Mouse (Mus musculus) G1E (cell line): ENCODE results near the gene Slc5a12. TPM values are rescaled to one million over a fixed set of nuclear protein-coding genes. Genes with fewer than 3 reads are reported as not detected.

Experiments
- ATAC-seq: 2 replicates; pipeline ENCODE4 v1.8.0; 2016; ENCODE audit warnings: mild to moderate bottlenecking; ENCODE audit not compliant: insufficient number of reproducible peaks, poor library complexity, low FRiP score, severe bottlenecking; ENCODE audit errors: extremely low read depth
- DNase-seq: peaks from one replicate; pipeline ENCODE4 v3.0.0; 2012; ENCODE audit warnings: low spot score
- H3K27me3 ChIP-seq: 2 replicates; pipeline ENCODE4 v1.6.1; 2012; ENCODE audit warnings: mild to moderate bottlenecking, low read length, inconsistent platforms; ENCODE audit not compliant: insufficient read depth
- H3K36me3 ChIP-seq: replicated peaks from 2 replicates; pipeline ENCODE3; 2012; ENCODE audit warnings: mild to moderate bottlenecking, inconsistent platforms
- H3K4me1 ChIP-seq: 2 replicates; pipeline ENCODE4 v1.6.1; 2012; ENCODE audit warnings: low read depth, low read length, inconsistent platforms, mixed read lengths; ENCODE audit not compliant: insufficient read depth
- H3K4me3 ChIP-seq: 2 replicates; pipeline ENCODE4 v1.5.1; 2012; ENCODE audit warnings: low read depth, mild to moderate bottlenecking, inconsistent platforms, low read length, moderate library complexity, mixed read lengths
- H3K9me3 ChIP-seq: replicated peaks from 2 replicates; pipeline ENCODE4 v1.6.1; 2012; ENCODE audit warnings: inconsistent platforms
- CTCF ChIP-seq: IDR thresholded peaks from 2 replicates; pipeline ENCODE4 v1.5.1; 2012; ENCODE audit warnings: low read depth, low read length, inconsistent platforms, mixed read lengths
- GATA1 ChIP-seq: IDR thresholded peaks from 2 replicates; pipeline ENCODE4 v1.6.1; 2012; ENCODE audit warnings: borderline replicate concordance, low read length, inconsistent platforms, mixed read lengths
- GATA2 ChIP-seq: IDR thresholded peaks from 2 replicates; pipeline ENCODE4 v1.6.1; 2012; ENCODE audit warnings: low read depth, low read length, inconsistent platforms, borderline replicate concordance
- POLR2AphosphoS5 ChIP-seq: IDR thresholded peaks from 2 replicates; pipeline ENCODE4 v1.6.1; 2012; ENCODE audit warnings: low read depth, low read length, inconsistent platforms; ENCODE audit not compliant: insufficient replicate concordance
- TAL1 ChIP-seq: conservative IDR thresholded peaks from 2 replicates; pipeline ENCODE4 v1.6.1; 2012; ENCODE audit warnings: low read depth, low read length, inconsistent platforms, mixed read lengths
- polyA plus RNA-seq: library from polyadenylated mRNA; stranded (reverse); fragments of >175 nt; gene quantifications from 2 replicates; pipeline ENCODE4 v1.2.3, GENCODE M21; 2012
- total RNA-seq, 2 experiments: library from RNA; stranded (forward) in 1 of 2; stranded (reverse) in 1 of 2; fragments of 200-1000 nt in 1 of 2; fragments of >200 nt in 1 of 2; fragmentation: Nextera tagmentation in 1 of 2; gene quantifications; 2 replicates each; pipeline ENCODE4 v1.2.3; 2014 to 2017

The Slc5a12 gene
- not detected in 2 replicates for total RNA-seq (2014; fragmentation: Nextera tagmentation)
- total RNA-seq (2017): 0.27 TPM in 1 of 2 replicates, not detected in the other
- not detected in 2 replicates for polyA plus RNA-seq

- Histone ChIP-seq H3K9me3 (no peaks in the 10 kb centered on the region), H3K4me3 (no peak within 1 kb of the TSS), H3K36me3 (no peaks in the 10 kb centered on the region), H3K27me3 (no peaks in the 10 kb centered on the region), H3K4me1 (no peaks in the 10 kb centered on the region)
- DNase-seq (no peak), ATAC-seq (no peak)
- no peak for TF ChIP-seq GATA1
- no peak for TF ChIP-seq CTCF
- TF ChIP-seq POLR2AphosphoS5: no peak
- TF ChIP-seq GATA2: no peak
- TF ChIP-seq TAL1: no peak
Measured at GRCm38 (mm10) chr2:110596932-110597331, at the start of gene Slc5a12. Gene Slc5a12, plus strand, starts transcription at chr2:110597298.

- Histone ChIP-seq H3K4me3 (no peak overlapping the region), H3K4me1 (no peaks in the 10 kb centered on the region), H3K27me3 (no peaks in the 10 kb centered on the region), H3K36me3 (no peaks in the 10 kb centered on the region), H3K9me3 (no peaks in the 10 kb centered on the region)
- no peak for TF ChIP-seq CTCF
- TF ChIP-seq GATA2: no peak
- no peak for DNase-seq
- ATAC-seq: no peak
Measured at GRCm38 (mm10) chr2:110556098-110556497, 41.0 kb upstream of the Slc5a12 start.

- ATAC-seq (no peak), DNase-seq (no peak)
- no peak for TF ChIP-seq GATA2
- TF ChIP-seq GATA1: no peak
- TF ChIP-seq CTCF: no peak
- TF ChIP-seq POLR2AphosphoS5: no peak
- TF ChIP-seq TAL1: no peak
Measured at GRCm38 (mm10) chr2:110562621-110563020, 34.5 kb upstream of the Slc5a12 start.

GRCm38 (mm10) chr2:110564673-110565627, 32.1 kb upstream of the Slc5a12 start:
- TF ChIP-seq POLR2AphosphoS5 (no peak), GATA2 (no peak), TAL1 (no peak), CTCF (0 out of 2 replicates have a peak, but pooled peaks have one; percentile 15), GATA1 (no peak)

More at GRCm38 (mm10) chr2:110562621-110563020, 34.5 kb upstream of the Slc5a12 start:
- Histone ChIP-seq H3K4me3 (no peak overlapping the region), H3K4me1 (no peaks in the 10 kb centered on the region), H3K36me3 (no peaks in the 10 kb centered on the region), H3K27me3 (no peaks in the 10 kb centered on the region), H3K9me3 (no peaks in the 10 kb centered on the region)

GRCm38 (mm10) chr2:110586692-110587091, 10.4 kb upstream of the Slc5a12 start:
- TF ChIP-seq TAL1 (no peak), GATA1 (no peak), CTCF (no peak), GATA2 (no peak), POLR2AphosphoS5 (no peak)
- DNase-seq (no peak), ATAC-seq (no peak)
- no peaks in the 10 kb centered on the region for H3K9me3 ChIP-seq
- H3K27me3 ChIP-seq: no peaks in the 10 kb centered on the region
- no peaks in the 10 kb centered on the region for H3K4me1 ChIP-seq
- H3K36me3 ChIP-seq: no peaks in the 10 kb centered on the region
- H3K4me3 ChIP-seq: no peak overlapping the region

More at GRCm38 (mm10) chr2:110564673-110565627, 32.1 kb upstream of the Slc5a12 start:
- Histone ChIP-seq H3K4me1 (no peaks in the 10 kb centered on the region), H3K9me3 (no peaks in the 10 kb centered on the region), H3K36me3 (no peaks in the 10 kb centered on the region), H3K27me3 (no peaks in the 10 kb centered on the region; the same call in 1 of the 2 replicates), H3K4me3 (no peak overlapping the region)
- peak; percentile 49; the same call in 1 of the 2 replicates for ATAC-seq
- DNase-seq: no peak

- TF ChIP-seq GATA1 (no peak), GATA2 (no peak), POLR2AphosphoS5 (no peak), CTCF (no peak), TAL1 (no peak)
- Histone ChIP-seq H3K9me3 (no peaks in the 10 kb centered on the region), H3K36me3 (no peaks in the 10 kb centered on the region), H3K27me3 (no peaks in the 10 kb centered on the region), H3K4me3 (no peak overlapping the region), H3K4me1 (no peaks in the 10 kb centered on the region)
- ATAC-seq (no peak), DNase-seq (no peak)
Measured at GRCm38 (mm10) chr2:110590007-110590406, 7.1 kb upstream of the Slc5a12 start.
